Mouse (Mus musculus) liver, postnatal 0 days (tissue): ENCODE measurements around the gene Mad1l1.

ENCODE experiments used
- CTCF ChIP-seq: sonication (generic); IDR thresholded peaks from 2 replicates; pipeline ENCODE4 v1.5.1; 2016; ENCODE audit warnings: antibody characterized with exemption, low read depth
- EP300 ChIP-seq: IDR thresholded peaks from 2 replicates; pipeline ENCODE4 v1.6.1; 2016; ENCODE audit warnings: antibody characterized with exemption, low read depth, mild to moderate bottlenecking

- TF ChIP-seq CTCF (peak; percentile 47), EP300 (no peak)
Observed at GRCm38 (mm10) chr5:140338779-140339178, 17.4 kb upstream of the Mad1l1 start.
